Mouse (Mus musculus) erythroblast, adult 5-6 weeks (primary cell): Measurements from ENCODE around the gene Ctc1. TPM values are rescaled to one million over a fixed set of nuclear protein-coding genes. Genes with fewer than 3 reads are reported as not detected.

Experiments used
- ATAC-seq: replicated peaks from 2 replicates; pipeline ENCODE4 v1.8.0; 2016; ENCODE audit warnings: moderate number of reproducible peaks, mild to moderate bottlenecking, moderate TSS enrichment, inconsistent platforms; ENCODE audit not compliant: poor library complexity, low FRiP score, severe bottlenecking
- total RNA-seq, 2 experiments: library from RNA; stranded (forward) in 1 of 2; stranded (reverse) in 1 of 2; fragments of 150-400 nt in 1 of 2; fragments of 200-764, 138-1000 nt in 1 of 2; gene quantifications; 2 replicates each; pipeline versions ENCODE4 v1.2.3 to v1.2.4; 2015 to 2017; ENCODE audit warnings: low replicate concordance in 2 of 2

The Ctc1 gene
- total RNA-seq, 2 experiments from 2014 or later, result 6.4 to 14.4 TPM

DNA sequence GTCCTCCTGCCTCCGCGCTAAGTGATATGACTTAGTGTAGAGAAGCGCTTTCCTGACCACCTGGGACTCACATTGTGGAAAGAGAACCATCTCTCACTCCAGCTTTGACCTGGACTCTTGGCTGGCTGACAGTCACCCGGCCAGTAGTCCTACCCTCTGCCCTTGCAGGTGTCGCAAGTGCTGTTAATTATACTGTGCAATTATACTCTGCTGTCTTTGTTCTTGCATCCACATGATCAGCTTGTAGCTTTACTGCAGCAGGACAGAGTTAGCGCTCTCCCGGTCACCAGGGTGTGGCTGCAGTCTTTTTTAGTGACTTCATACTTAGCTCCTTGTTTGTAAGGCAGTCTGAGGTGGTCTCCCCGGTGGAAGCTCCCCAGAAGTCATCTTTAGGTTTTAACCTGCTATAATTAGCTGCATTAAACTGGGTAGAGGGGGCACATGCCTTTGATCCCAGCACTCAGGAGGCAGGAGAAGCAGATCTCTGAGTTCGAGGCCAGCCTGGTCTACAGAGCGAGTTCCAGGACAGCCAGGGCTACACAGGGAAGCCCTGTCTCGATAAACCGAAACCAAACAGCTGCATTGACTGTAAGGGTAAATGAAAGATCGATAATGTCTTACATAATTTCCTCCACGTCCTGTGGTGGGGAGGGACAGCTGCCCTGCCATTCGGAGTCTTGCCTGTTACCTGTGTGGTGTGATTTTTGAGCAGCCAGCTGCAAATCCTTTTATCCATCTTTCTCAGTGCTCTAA, 64.6 kb downstream of the Ctc1 start:
- no peak for ATAC-seq

DNA sequence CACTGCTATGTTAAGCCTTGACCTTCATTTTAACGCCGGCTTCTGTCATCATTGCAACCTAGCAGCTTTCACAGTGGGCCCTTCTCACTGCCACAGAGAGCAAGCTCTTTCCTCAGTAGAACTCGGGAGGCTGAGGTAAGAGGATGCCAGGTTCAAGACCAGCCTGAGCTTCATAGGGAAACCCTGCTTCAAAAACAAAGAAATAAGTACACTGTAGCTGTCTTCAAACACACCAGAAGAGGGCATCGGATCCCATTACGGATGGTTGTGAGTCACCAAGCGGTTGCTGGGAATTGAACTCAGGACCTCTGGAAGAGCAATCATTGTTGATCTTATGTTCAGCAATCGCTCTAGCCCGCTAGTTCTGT, 65.1 kb downstream of the Ctc1 start:
- ATAC-seq, result no peak

DNA sequence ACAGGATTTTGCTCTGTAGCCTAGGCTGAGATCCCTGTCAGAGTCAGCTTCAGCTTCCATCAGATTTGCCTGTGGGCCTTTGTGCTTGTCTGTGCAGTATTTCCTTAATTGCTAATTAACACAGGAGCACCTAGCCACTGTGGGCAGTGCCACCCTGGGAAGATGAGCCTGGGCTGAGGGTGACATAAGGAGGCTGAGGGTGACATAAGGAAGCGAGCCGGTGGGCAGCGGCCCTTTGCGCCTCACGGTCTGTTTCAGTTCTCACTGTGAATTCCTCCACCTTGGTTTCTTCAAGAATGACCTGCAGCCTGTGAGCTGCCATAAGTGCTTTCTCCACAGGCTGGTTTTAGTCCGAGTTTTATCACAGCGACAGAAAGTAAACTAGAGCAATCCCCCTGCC, 65.9 kb downstream of the Ctc1 start:
- ATAC-seq, result no peak

DNA sequence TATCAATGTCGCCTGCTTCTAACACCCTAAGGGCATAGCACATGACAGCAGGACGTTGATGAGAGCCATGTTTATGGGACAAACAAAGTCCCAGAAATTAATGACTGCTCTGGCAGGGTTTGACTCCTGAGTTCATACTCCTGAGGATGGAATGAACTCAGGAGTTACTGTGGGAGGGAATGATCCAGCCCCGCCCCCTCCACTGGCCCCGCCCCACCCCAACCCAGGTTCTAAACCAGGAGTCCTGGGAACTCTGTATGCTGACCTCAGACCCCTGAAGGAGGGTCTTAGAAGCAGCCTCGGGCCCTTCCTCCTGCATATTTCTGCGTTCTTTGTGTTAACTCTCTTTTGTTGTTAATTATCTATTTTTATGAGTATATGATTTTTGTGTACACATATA, 69.9 kb downstream of the Ctc1 start:
- ATAC-seq, result no peak

Other genes starting within 250 kb of the Ctc1 start
- gene Ndel1, start 144.1 kb upstream of the Ctc1 start, total RNA-seq (2015; ENCODE audit: low replicate concordance), result 26.3 and 30.7 TPM in 2 replicates
- 54.4 and 55.6 TPM in 2 replicates for gene Ndel1, start 144.1 kb upstream of the Ctc1 start, total RNA-seq (2017; ENCODE audit: low replicate concordance)
- not detected in 2 replicates for gene Rnf222, start 127.4 kb upstream of the Ctc1 start, total RNA-seq (2015; ENCODE audit: low replicate concordance)
- not detected in 2 replicates for gene Rnf222, start 127.4 kb upstream of the Ctc1 start, total RNA-seq (2017; ENCODE audit: low replicate concordance)
- 757 and 872 TPM in 2 replicates for gene Rpl26, start 114.3 kb upstream of the Ctc1 start, total RNA-seq (2015; ENCODE audit: low replicate concordance)
- 762 and 834 TPM in 2 replicates for gene Rpl26, start 114.3 kb upstream of the Ctc1 start, total RNA-seq (2017; ENCODE audit: low replicate concordance)
- not detected in 2 replicates for gene Odf4, start 88.8 kb upstream of the Ctc1 start, total RNA-seq (2015; ENCODE audit: low replicate concordance)
- not detected in 2 replicates for gene Odf4, start 88.8 kb upstream of the Ctc1 start, total RNA-seq (2017; ENCODE audit: low replicate concordance)
- gene Arhgef15, start 58.4 kb upstream of the Ctc1 start, total RNA-seq (2015; ENCODE audit: low replicate concordance), result not detected in 2 replicates
- not detected in 2 replicates for gene Arhgef15, start 58.4 kb upstream of the Ctc1 start, total RNA-seq (2017; ENCODE audit: low replicate concordance)
- 0.84 and 8.3 TPM in 2 replicates for gene Slc25a35, start 47.8 kb upstream of the Ctc1 start, total RNA-seq (2015; ENCODE audit: low replicate concordance)
- 0.94 TPM in 1 of 2 replicates, not detected in the other for gene Slc25a35, start 47.8 kb upstream of the Ctc1 start, total RNA-seq (2017; ENCODE audit: low replicate concordance)
- 11.5 and 18.8 TPM in 2 replicates for gene Rangrf, start 40.7 kb upstream of the Ctc1 start, total RNA-seq (2015; ENCODE audit: low replicate concordance)
- 5.0 and 16.0 TPM in 2 replicates for gene Rangrf, start 40.7 kb upstream of the Ctc1 start, total RNA-seq (2017; ENCODE audit: low replicate concordance)
- 19.6 and 51.7 TPM in 2 replicates for gene Pfas, start 7.5 kb upstream of the Ctc1 start, total RNA-seq (2015; ENCODE audit: low replicate concordance)
- gene Pfas, start 7.5 kb upstream of the Ctc1 start, total RNA-seq (2017; ENCODE audit: low replicate concordance), result 18.3 and 36.7 TPM in 2 replicates
- 32.9 and 35.3 TPM in 2 replicates for gene Aurkb, start 29.7 kb downstream of the Ctc1 start, total RNA-seq (2015; ENCODE audit: low replicate concordance)
- 74.0 and 102 TPM in 2 replicates for gene Aurkb, start 29.7 kb downstream of the Ctc1 start, total RNA-seq (2017; ENCODE audit: low replicate concordance)
- gene Borcs6, start 43.8 kb downstream of the Ctc1 start, total RNA-seq (2015; ENCODE audit: low replicate concordance), result 2.5 and 3.1 TPM in 2 replicates
- gene Borcs6, start 43.8 kb downstream of the Ctc1 start, total RNA-seq (2017; ENCODE audit: low replicate concordance), result 1.0 and 4.7 TPM in 2 replicates
- gene Tmem107, start 54.9 kb downstream of the Ctc1 start, total RNA-seq (2015; ENCODE audit: low replicate concordance), result 2.3 and 6.1 TPM in 2 replicates
- gene Tmem107, start 54.9 kb downstream of the Ctc1 start, total RNA-seq (2017; ENCODE audit: low replicate concordance), result 2.9 and 3.9 TPM in 2 replicates
- 50.3 and 58.7 TPM in 2 replicates for gene Vamp2, start 72.6 kb downstream of the Ctc1 start, total RNA-seq (2015; ENCODE audit: low replicate concordance)
- gene Vamp2, start 72.6 kb downstream of the Ctc1 start, total RNA-seq (2017; ENCODE audit: low replicate concordance), result 12.4 and 17.8 TPM in 2 replicates
- gene Per1, start 79.3 kb downstream of the Ctc1 start, total RNA-seq (2015; ENCODE audit: low replicate concordance), result 2.3 and 3.1 TPM in 2 replicates
- gene Per1, start 79.3 kb downstream of the Ctc1 start, total RNA-seq (2017; ENCODE audit: low replicate concordance), result 1.7 and 1.9 TPM in 2 replicates
- not detected in 2 replicates for gene Hes7, start 104.5 kb downstream of the Ctc1 start, total RNA-seq (2015; ENCODE audit: low replicate concordance)
- gene Hes7, start 104.5 kb downstream of the Ctc1 start, total RNA-seq (2017; ENCODE audit: low replicate concordance), result not detected in 2 replicates
- not detected in 2 replicates for gene 9130213A22Rik, start 106.7 kb downstream of the Ctc1 start, total RNA-seq (2015; ENCODE audit: low replicate concordance)
- gene 9130213A22Rik, start 106.7 kb downstream of the Ctc1 start, total RNA-seq (2017; ENCODE audit: low replicate concordance), result not detected in 2 replicates
- not detected in 2 replicates for gene Aloxe3, start 110.0 kb downstream of the Ctc1 start, total RNA-seq (2015; ENCODE audit: low replicate concordance)
- gene Aloxe3, start 110.0 kb downstream of the Ctc1 start, total RNA-seq (2017; ENCODE audit: low replicate concordance), result 0.51 TPM in 1 of 2 replicates, not detected in the other
- not detected in 2 replicates for gene Alox12b, start 141.1 kb downstream of the Ctc1 start, total RNA-seq (2015; ENCODE audit: low replicate concordance)
- gene Alox12b, start 141.1 kb downstream of the Ctc1 start, total RNA-seq (2017; ENCODE audit: low replicate concordance), result not detected in 2 replicates
- gene Alox8, start 181.9 kb downstream of the Ctc1 start, total RNA-seq (2015; ENCODE audit: low replicate concordance), result not detected in 2 replicates
- 0.34 TPM in 1 of 2 replicates, not detected in the other for gene Alox8, start 181.9 kb downstream of the Ctc1 start, total RNA-seq (2017; ENCODE audit: low replicate concordance)
- gene Gucy2e, start 221.1 kb downstream of the Ctc1 start, total RNA-seq (2015; ENCODE audit: low replicate concordance), result not detected in 2 replicates
- gene Gucy2e, start 221.1 kb downstream of the Ctc1 start, total RNA-seq (2017; ENCODE audit: low replicate concordance), result under 0.01 TPM in 1 of 2 replicates, not detected in the other